Mouse (Mus musculus) CH12.LX (cell line): ENCODE results near the gene Gm20388.

Source experiments
- CHD2 ChIP-seq: IDR thresholded peaks from 2 replicates; pipeline ENCODE4 v1.6.1; 2011; ENCODE audit warnings: low read length, improper control_type of control experiment
- CTCF ChIP-seq, 2 experiments: IDR thresholded peaks in 1 of 2; conservative IDR thresholded peaks in 1 of 2; 2 replicates each; pipeline ENCODE4 v1.5.1; 2011 to 2012; ENCODE audit warnings: low read depth in 2 of 2, low read length in 2 of 2, improper control_type of control experiment in 1 of 2, inconsistent platforms in 1 of 2, mild to moderate bottlenecking in 1 of 2, moderate library complexity in 1 of 2
- ELF1 ChIP-seq: IDR thresholded peaks from 2 replicates; pipeline ENCODE4 v1.6.1; 2014; ENCODE audit warnings: low read depth, mild to moderate bottlenecking, inconsistent platforms, low read length, improper control_type of control experiment
- EP300 ChIP-seq: IDR thresholded peaks from 2 replicates; pipeline ENCODE4 v1.6.1; 2011; ENCODE audit warnings: low read length, improper control_type of control experiment
- GABPA ChIP-seq: IDR thresholded peaks from 2 replicates; pipeline ENCODE4 v1.6.1; 2012; ENCODE audit warnings: low read depth, low read length, improper control_type of control experiment, inconsistent platforms; ENCODE audit not compliant: insufficient replicate concordance
- HCFC1 ChIP-seq: IDR thresholded peaks from 2 replicates; pipeline ENCODE4 v1.6.1; 2012; ENCODE audit warnings: low read depth, mild to moderate bottlenecking, inconsistent platforms, low read length, improper control_type of control experiment
- MAX ChIP-seq: IDR thresholded peaks from 2 replicates; pipeline ENCODE4 v1.6.1; 2011; ENCODE audit warnings: low read length, improper control_type of control experiment
- NELFE ChIP-seq: IDR thresholded peaks from 2 replicates; pipeline ENCODE4 v1.6.1; 2011; ENCODE audit warnings: low read depth, low read length, improper control_type of control experiment
- POLR2A ChIP-seq: IDR thresholded peaks from 2 replicates; pipeline ENCODE4 v1.6.1; 2011; ENCODE audit warnings: low read depth, mild to moderate bottlenecking, improper control_type of control experiment, low read length
- POLR2AphosphoS2 ChIP-seq: IDR thresholded peaks from 2 replicates; pipeline ENCODE4 v1.6.1; 2011; ENCODE audit warnings: low read depth, low read length, improper control_type of control experiment
- RAD21 ChIP-seq: IDR thresholded peaks from 2 replicates; pipeline ENCODE4 v1.6.1; 2011; ENCODE audit warnings: low read depth, mild to moderate bottlenecking, low read length, improper control_type of control experiment, moderate library complexity
- RCOR1 ChIP-seq: conservative IDR thresholded peaks from 2 replicates; pipeline ENCODE4 v1.6.1; 2012; ENCODE audit warnings: low read depth, mild to moderate bottlenecking, inconsistent platforms, low read length, improper control_type of control experiment
- ZMIZ1 ChIP-seq: IDR thresholded peaks from 2 replicates; pipeline ENCODE4 v1.6.1; 2012; ENCODE audit warnings: low read depth, mild to moderate bottlenecking, inconsistent platforms, low read length, improper control_type of control experiment

DNA sequence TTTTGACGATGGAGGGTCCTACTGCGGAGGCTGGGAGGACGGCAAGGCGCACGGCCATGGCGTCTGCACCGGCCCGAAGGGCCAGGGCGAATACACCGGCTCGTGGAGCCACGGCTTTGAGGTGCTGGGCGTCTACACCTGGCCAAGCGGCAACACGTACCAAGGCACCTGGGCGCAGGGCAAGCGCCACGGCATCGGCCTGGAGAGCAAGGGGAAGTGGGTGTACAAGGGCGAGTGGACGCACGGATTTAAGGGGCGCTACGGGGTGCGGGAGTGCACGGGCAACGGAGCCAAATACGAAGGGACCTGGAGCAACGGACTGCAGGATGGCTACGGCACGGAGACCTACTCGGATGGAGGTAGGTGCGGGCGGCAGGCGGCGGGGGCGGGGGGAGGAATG lies 1820.0 kb downstream of the Gm20388 start:
- TF ChIP-seq CTCF (conservative IDR thresholded peaks at IDR 0.05 in 1 of 2, IDR thresholded peaks at IDR 0.05 in 1 of 2; ENCODE audit: low read depth in 2 of 2, low read length in 2 of 2) (no peak), CHD2 (no peak), RCOR1 (no peak), ZMIZ1 (no peak), POLR2A (no peak), GABPA (no peak), EP300 (no peak), HCFC1 (no peak), RAD21 (no peak), POLR2AphosphoS2 (no peak), MAX (no peak), ELF1 (no peak), NELFE (no peak)
